Mouse (Mus musculus) forebrain, embryonic 11.5 days (tissue): ENCODE results near the gene Zkscan4. TPM values are rescaled to one million over a fixed set of nuclear protein-coding genes. Genes with fewer than 3 reads are reported as not detected.
A peak's percentile ranks its signal among the peaks of the same experiment; 100 is the strongest.
"Not testable (repeated sequence)": the region's sequence is repeated elsewhere in the genome, so short reads cannot be mapped to it uniquely, and the experiment has no call there.

Experiments used
- ATAC-seq: fragments of 200-750 bp; cut with Nextera tagmentation; replicated peaks from 2 replicates; pipeline ENCODE4 v1.8.0; 2017; ENCODE audit warnings: moderate TSS enrichment; ENCODE audit not compliant: low FRiP score
- DNase-seq: peaks from one replicate; pipeline ENCODE4 v3.0.0-alpha.2; 2017; ENCODE audit warnings: low spot score
- H3K27ac ChIP-seq: fragments of 300-500 bp; sonication (generic); 2 replicates; pipeline ENCODE4 v1.5.1; 2014; ENCODE audit warnings: low read depth, low read length
- H3K27me3 ChIP-seq: fragments of 300-500 bp; sonication (generic); 2 replicates; pipeline ENCODE4 v1.6.1; 2014; ENCODE audit warnings: mild to moderate bottlenecking, low read length, mixed read lengths; ENCODE audit not compliant: control insufficient read depth, insufficient read depth
- H3K36me3 ChIP-seq: fragments of 300-500 bp; sonication (generic); 2 replicates; pipeline ENCODE4 v1.6.1; 2014; ENCODE audit warnings: mild to moderate bottlenecking, low read length, moderate library complexity, mixed read lengths; ENCODE audit not compliant: control insufficient read depth, insufficient read depth
- H3K4me1 ChIP-seq: fragments of 300-500 bp; sonication (generic); replicated peaks from 2 replicates; pipeline ENCODE4 v1.6.1; 2014; ENCODE audit warnings: low read length, mixed read lengths; ENCODE audit not compliant: control insufficient read depth, insufficient read depth
- H3K4me2 ChIP-seq: fragments of 300-500 bp; sonication (generic); 2 replicates; pipeline ENCODE4 v1.6.1; 2014; ENCODE audit warnings: low read depth, mild to moderate bottlenecking, low read length, moderate library complexity, mixed read lengths; ENCODE audit not compliant: severe bottlenecking
- H3K4me3 ChIP-seq: fragments of 300-500 bp; sonication (generic); 2 replicates; pipeline ENCODE4 v1.5.1; 2014; ENCODE audit warnings: low read depth, low read length
- H3K9ac ChIP-seq: fragments of 300-500 bp; sonication (generic); 2 replicates; pipeline ENCODE4 v1.6.1; 2014; ENCODE audit warnings: low read length
- H3K9me3 ChIP-seq: fragments of 300-500 bp; sonication (generic); 2 replicates; pipeline ENCODE4 v1.6.1; 2016; ENCODE audit warnings: low read length, mixed read lengths; ENCODE audit not compliant: control insufficient read depth
- WGBS: fragments of 180-500 bp; shearing (Covaris S2); extraction: QIAGEN DNeasy Blood & Tissue Kit; methylation state at CpG from one replicate; pipeline ENCODE4 v1.1.7; 2014; 5-methylcytosine and 5-hydroxymethylcytosine counted together
- polyA plus RNA-seq: library from polyadenylated mRNA; unstranded; fragments of >200 nt; fragmentation: Nextera tagmentation; extraction: Ambion mirVana; gene quantifications from 2 replicates; pipeline ENCODE4 v1.2.1, GENCODE M21; 2014

Gene Zkscan4
- polyA plus RNA-seq, 1 experiment from 2014 or later: 4.4 TPM

GRCm38 (mm10) chr13:21454133-21454532 is 24.6 kb upstream of the Zkscan4 start:
- WGBS: 90% methylated on average over 3 of the region's 3 CpGs
- DNase-seq (no peak), ATAC-seq (no peak)
- no peak overlapping the region for H3K4me3 ChIP-seq
- no peak overlapping the region for H3K4me2 ChIP-seq
- no peak overlapping the region for H3K27ac ChIP-seq
- no peaks in the 10 kb centered on the region for H3K27me3 ChIP-seq
- H3K36me3 ChIP-seq: no peaks in the 10 kb centered on the region
- H3K4me1 ChIP-seq: peaks cover 4% of the 10 kb centered on the region; the same call in 1 of the 2 replicates
- no peak overlapping the region for H3K9ac ChIP-seq
- H3K9me3 ChIP-seq: no peaks in the 10 kb centered on the region

- Histone ChIP-seq H3K4me3 (no peak overlapping the region), H3K27me3 (no peaks in the 10 kb centered on the region), H3K9ac (no peak overlapping the region), H3K36me3 (no peaks in the 10 kb centered on the region), H3K4me1 (peaks cover 4% of the 10 kb centered on the region; the same call in 1 of the 2 replicates), H3K4me2 (no peak overlapping the region), H3K9me3 (no peaks in the 10 kb centered on the region), H3K27ac (no peak overlapping the region)
- no peak for DNase-seq
- ATAC-seq: no peak
- 13% methylated on average over 4 of the region's 4 CpGs for WGBS
Observed at GRCm38 (mm10) chr13:21456347-21456746, 22.4 kb upstream of the Zkscan4 start.

DNA sequence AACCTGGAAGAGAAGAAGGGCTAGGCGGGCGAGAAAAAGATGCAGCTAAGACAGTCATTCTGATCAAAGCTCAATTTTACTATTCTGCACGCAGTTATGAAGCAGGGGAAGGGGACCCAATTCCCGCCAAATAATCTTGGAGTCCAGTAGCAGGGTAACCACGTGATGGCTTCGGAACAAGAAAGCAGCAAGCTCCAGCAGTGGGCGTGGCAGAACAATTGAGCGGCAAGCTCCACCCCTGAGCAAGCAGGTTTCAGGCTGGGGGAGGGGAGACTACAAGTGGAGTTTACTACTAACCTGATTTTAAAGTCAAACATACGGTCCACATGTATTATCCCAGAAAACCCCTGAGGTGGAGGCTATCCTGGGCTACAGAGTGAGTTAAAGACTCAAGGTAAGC is 16.2 kb upstream of the Zkscan4 start:
- not testable (repeated sequence) for H3K4me2 ChIP-seq, ATAC-seq, H3K9me3 ChIP-seq, H3K36me3 ChIP-seq, H3K4me1 ChIP-seq, H3K27ac ChIP-seq, DNase-seq, H3K4me3 ChIP-seq, H3K27me3 ChIP-seq, H3K9ac ChIP-seq
- WGBS: 61% methylated on average over 9 of the region's 9 CpGs

- WGBS: 87% methylated on average over 10 of the region's 10 CpGs
- Histone ChIP-seq H3K27ac (no peak overlapping the region), H3K4me2 (no peak overlapping the region), H3K9me3 (no peaks in the 10 kb centered on the region; the same call in 1 of the 2 replicates), H3K4me3 (no peak overlapping the region), H3K27me3 (peaks cover 3% of the 10 kb centered on the region; the same call in 1 of the 2 replicates), H3K9ac (no peak overlapping the region), H3K4me1 (no peaks in the 10 kb centered on the region), H3K36me3 (no peaks in the 10 kb centered on the region)
- no peak for DNase-seq
- ATAC-seq: no peak
Observed at GRCm38 (mm10) chr13:21467336-21467735, 11.4 kb upstream of the Zkscan4 start.

DNA sequence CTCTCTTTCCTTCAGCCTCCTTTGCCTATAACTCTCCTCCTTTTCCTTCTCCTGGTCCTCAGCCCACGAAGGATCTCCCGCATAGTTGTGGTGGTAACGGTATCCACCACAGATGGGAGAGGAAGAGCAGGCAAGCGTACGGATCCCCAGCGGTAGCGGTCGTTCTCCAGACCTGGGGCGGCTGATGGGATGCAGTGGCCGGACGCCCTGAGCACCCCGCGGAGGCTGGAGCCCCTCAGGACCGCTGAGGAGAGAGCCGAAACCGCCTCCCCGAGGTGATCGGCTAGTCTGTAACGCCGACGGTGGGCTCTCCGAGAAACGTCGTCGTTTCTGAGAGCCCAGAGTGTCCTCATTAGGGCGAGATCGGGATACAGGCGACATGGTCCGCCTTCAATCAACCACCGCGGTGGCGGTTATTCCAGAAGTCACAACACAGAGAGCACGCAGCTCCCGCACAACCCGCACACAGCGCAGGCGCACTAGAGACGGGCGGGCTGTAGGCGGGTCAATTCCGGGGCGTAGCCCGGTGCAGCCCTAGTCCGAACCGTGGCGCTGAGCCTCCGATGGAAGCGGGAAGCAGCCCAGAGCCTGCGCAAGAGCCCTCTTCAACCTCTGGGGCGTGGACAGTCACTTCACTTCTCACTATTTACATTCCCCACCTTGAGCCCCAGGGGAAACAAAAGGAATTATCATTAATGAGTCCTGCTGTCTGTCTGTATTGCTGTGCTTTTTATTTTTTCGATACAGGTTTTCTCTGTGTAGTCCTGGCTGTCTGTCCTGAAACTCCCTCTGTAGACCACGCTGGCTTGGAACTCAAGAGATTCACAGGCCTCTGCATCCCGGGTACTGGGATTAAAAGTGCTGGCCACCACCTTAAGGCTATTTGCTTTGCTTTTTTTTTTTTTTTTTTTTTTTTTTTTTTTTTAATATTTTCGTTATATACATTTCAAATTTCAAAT is 10.4 kb upstream of the Zkscan4 start, which contains the start of gene Nkapl:
Gene Nkapl, minus strand, starts transcription at position 449 of the 959 bp plus-strand sequence.
- peak; percentile 91 for DNase-seq
- H3K4me3 ChIP-seq: peak within 1 kb of the TSS; percentile 50
- peak within 1 kb of the TSS; percentile 74 for H3K9ac ChIP-seq
- no peaks in the 10 kb centered on the region; the same call in 1 of the 2 replicates for H3K9me3 ChIP-seq
- no peak within 1 kb of the TSS for H3K27ac ChIP-seq
- WGBS: 1% methylated on average over 54 of the region's 54 CpGs
- ATAC-seq: peak; percentile 99
- peaks cover 3% of the 10 kb centered on the region; the same call in 1 of the 2 replicates for H3K27me3 ChIP-seq
- H3K36me3 ChIP-seq: no peaks in the 10 kb centered on the region
- peak within 1 kb of the TSS; percentile 83 for H3K4me2 ChIP-seq
- no peaks in the 10 kb centered on the region for H3K4me1 ChIP-seq

- Histone ChIP-seq H3K4me2 (peak overlapping the region; percentile 83; the same call in 1 of the 2 replicates), H3K27me3 (peaks cover 3% of the 10 kb centered on the region; the same call in 1 of the 2 replicates), H3K9me3 (no peaks in the 10 kb centered on the region; the same call in 1 of the 2 replicates), H3K9ac (no peak overlapping the region), H3K4me3 (no peak overlapping the region), H3K27ac (no peak overlapping the region), H3K4me1 (no peaks in the 10 kb centered on the region), H3K36me3 (no peaks in the 10 kb centered on the region)
- WGBS: 11% methylated on average over 9 of the region's 9 CpGs
- no peak for ATAC-seq
- DNase-seq: no peak
Observed at GRCm38 (mm10) chr13:21469097-21469496, 9.6 kb upstream of the Zkscan4 start.

DNA sequence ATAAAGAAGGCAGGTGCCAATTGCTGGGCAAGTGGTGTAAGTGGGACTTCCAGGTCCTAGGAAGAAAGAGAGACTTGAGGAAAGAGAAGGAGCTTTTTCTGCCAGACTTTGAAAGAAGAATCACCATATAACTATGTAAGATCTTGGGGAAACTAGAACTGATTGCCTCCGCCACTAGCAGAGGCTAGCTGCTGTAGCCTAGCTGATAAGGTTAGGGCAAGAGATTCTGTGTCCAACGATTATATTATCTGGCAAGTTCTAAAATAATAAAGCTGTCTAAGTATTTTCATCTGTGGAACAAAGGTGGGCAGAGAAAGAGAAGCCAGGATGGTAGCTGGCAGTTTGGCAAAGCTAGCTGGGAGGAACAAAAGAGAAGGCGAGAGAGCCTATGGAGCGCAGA is 6.3 kb upstream of the Zkscan4 start:
- Histone ChIP-seq H3K4me2 (no peak overlapping the region), H3K4me1 (no peaks in the 10 kb centered on the region), H3K9ac (no peak overlapping the region), H3K27me3 (peaks cover 3% of the 10 kb centered on the region; the same call in 1 of the 2 replicates), H3K36me3 (no peaks in the 10 kb centered on the region), H3K4me3 (no peak overlapping the region), H3K9me3 (no peaks in the 10 kb centered on the region), H3K27ac (no peak overlapping the region)
- DNase-seq (no peak), ATAC-seq (no peak)
- 20% methylated on average over 4 of the region's 4 CpGs for WGBS

- Histone ChIP-seq H3K36me3 (no peaks in the 10 kb centered on the region), H3K9me3 (no peaks in the 10 kb centered on the region; the same call in 1 of the 2 replicates), H3K27me3 (no peaks in the 10 kb centered on the region), H3K9ac (no peak overlapping the region), H3K4me2 (no peak overlapping the region), H3K27ac (no peak overlapping the region), H3K4me3 (no peak overlapping the region), H3K4me1 (no peaks in the 10 kb centered on the region)
- WGBS: 90% methylated on average over 1 of the region's 1 CpGs
- DNase-seq (no peak), ATAC-seq (no peak)
Observed at GRCm38 (mm10) chr13:21486881-21487280, 8.2 kb downstream of the Zkscan4 start.
